Mouse (Mus musculus): ENCODE measurements around the gene B9d1.

The B9d1 gene

GRCm38 (mm10) chr11:61541106-61541505 is 36.2 kb downstream of the B9d1 start:
- no peak for DNase-seq

GRCm38 (mm10) chr11:61545586-61545985 is 40.6 kb downstream of the B9d1 start:
- no peak for DNase-seq

GRCm38 (mm10) chr11:61546452-61546851 is 41.5 kb downstream of the B9d1 start:
- no peak for DNase-seq

- peak in 1 of 2 experiments; percentile 40 for DNase-seq
These were observed 42.8 kb downstream of the B9d1 start for GRCm38 (mm10) chr11:61547710-61548109.

- DNase-seq: peak; percentile 48 to 51
These were observed 45.7 kb downstream of the B9d1 start for GRCm38 (mm10) chr11:61550631-61551030.

- peak; percentile 72 to 75 for DNase-seq
These were observed 48.2 kb downstream of the B9d1 start for GRCm38 (mm10) chr11:61553015-61553754.

GRCm38 (mm10) chr11:61559572-61559971 is 54.6 kb downstream of the B9d1 start:
- no peak for DNase-seq

GRCm38 (mm10) chr11:61562421-61562820 is 57.5 kb downstream of the B9d1 start:
- DNase-seq: peak; percentile 66 to 75

Measured in cerebellum, postnatal 25 days (tissue).